Mouse (Mus musculus): ENCODE results near the gene Daxx. TPM values are rescaled to one million over a fixed set of nuclear protein-coding genes. Genes with fewer than 3 reads are reported as not detected.

The Daxx gene
- polyA plus RNA-seq, 1 experiment, result 19.3 TPM

GRCm38 (mm10) chr17:33920282-33921097, 11.3 kb downstream of the Daxx start:
- Histone ChIP-seq H3K36me3 (ENCODE audit: control insufficient read depth, insufficient read depth) (peaks cover 20% of the 10 kb centered on the region), H3ac (ENCODE audit: control insufficient read depth, insufficient read length, low read depth) (peak overlapping the region; percentile 68), H3K27me3 (ENCODE audit: control insufficient read depth, insufficient read depth, insufficient read length) (no peaks in the 10 kb centered on the region), H3K79me2 (ENCODE audit: control insufficient read depth, insufficient read depth) (peaks cover 39% of the 10 kb centered on the region), H3K4me3 (ENCODE audit: insufficient read depth, poor library complexity, severe bottlenecking) (peak overlapping the region; percentile 93), H3K79me3 (ENCODE audit: low read depth) (peaks cover 3% of the 10 kb centered on the region)
- TF ChIP-seq CTCF (IDR thresholded peaks at IDR 0.05; ENCODE audit: control insufficient read depth, insufficient read depth, insufficient read length) (peak; percentile 94), FOSL1 (IDR thresholded peaks at IDR 0.05; ENCODE audit: insufficient read depth, low read length, poor library complexity, severe bottlenecking) (no peak), MAX (IDR thresholded peaks at IDR 0.05) (no peak), CEBPB (IDR thresholded peaks at IDR 0.05; ENCODE audit: low read depth) (no peak), MYOD1 (IDR thresholded peaks at IDR 0.05; ENCODE audit: control insufficient read depth, insufficient read length, low read depth) (peak; percentile 47), USF1 (IDR thresholded peaks at IDR 0.05; ENCODE audit: low read depth) (no peak), MYOG (IDR thresholded peaks at IDR 0.05; ENCODE audit: control insufficient read depth, extremely low read depth, insufficient read length) (no peak)

DNA sequence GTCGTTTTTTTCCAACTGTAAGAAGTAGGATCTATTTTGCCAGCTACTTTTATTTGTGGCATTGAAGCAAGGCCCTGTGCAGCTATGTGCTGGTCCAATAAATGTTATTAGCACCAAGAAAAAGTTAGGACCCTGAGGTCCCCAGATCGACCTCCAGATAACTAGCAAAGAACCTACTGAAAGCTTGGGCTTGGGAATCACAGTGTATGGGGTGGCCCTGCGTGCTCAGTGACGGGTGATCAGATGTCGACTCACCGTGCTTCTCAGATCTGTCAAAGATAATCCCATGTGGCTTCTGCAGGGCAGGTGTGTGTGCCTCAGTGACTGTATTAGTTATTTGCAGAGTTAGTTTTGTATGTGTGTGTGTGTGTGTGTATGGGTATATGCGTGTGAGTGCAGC, 12.1 kb downstream of the Daxx start:
- Histone ChIP-seq H3K36me3 (ENCODE audit: control insufficient read depth, insufficient read depth) (peaks cover 23% of the 10 kb centered on the region), H3K79me2 (ENCODE audit: control insufficient read depth, insufficient read depth) (peaks cover 37% of the 10 kb centered on the region), H3K79me3 (ENCODE audit: low read depth) (peaks cover 3% of the 10 kb centered on the region), H3K27me3 (ENCODE audit: control insufficient read depth, insufficient read depth, insufficient read length) (no peaks in the 10 kb centered on the region), H3K4me3 (ENCODE audit: insufficient read depth, poor library complexity, severe bottlenecking) (no peak overlapping the region), H3ac (ENCODE audit: control insufficient read depth, insufficient read length, low read depth) (no peak overlapping the region)
- TF ChIP-seq FOSL1 (IDR thresholded peaks at IDR 0.05; ENCODE audit: insufficient read depth, low read length, poor library complexity, severe bottlenecking) (no peak), USF1 (IDR thresholded peaks at IDR 0.05; ENCODE audit: low read depth) (no peak), MYOD1 (IDR thresholded peaks at IDR 0.05; ENCODE audit: control insufficient read depth, insufficient read length, low read depth) (no peak), CTCF (IDR thresholded peaks at IDR 0.05; ENCODE audit: control insufficient read depth, insufficient read depth, insufficient read length) (no peak), MYOG (IDR thresholded peaks at IDR 0.05; ENCODE audit: control insufficient read depth, extremely low read depth, insufficient read length) (no peak), MAX (IDR thresholded peaks at IDR 0.05) (no peak)

GRCm38 (mm10) chr17:33924577-33925283, 15.5 kb downstream of the Daxx start:
- TF ChIP-seq USF1 (IDR thresholded peaks at IDR 0.05; ENCODE audit: low read depth) (no peak), CTCF (IDR thresholded peaks at IDR 0.05; ENCODE audit: control insufficient read depth, insufficient read depth, insufficient read length) (peak; percentile 31), MYOG (IDR thresholded peaks at IDR 0.05; ENCODE audit: control insufficient read depth, extremely low read depth, insufficient read length) (no peak)
- Histone ChIP-seq H3K36me3 (ENCODE audit: control insufficient read depth, insufficient read depth) (peaks cover 21% of the 10 kb centered on the region), H3ac (ENCODE audit: control insufficient read depth, insufficient read length, low read depth) (no peak overlapping the region), H3K79me3 (ENCODE audit: low read depth) (peaks cover 5% of the 10 kb centered on the region), H3K4me3 (ENCODE audit: insufficient read depth, poor library complexity, severe bottlenecking) (no peak overlapping the region), H3K27me3 (ENCODE audit: control insufficient read depth, insufficient read depth, insufficient read length) (no peaks in the 10 kb centered on the region), H3K79me2 (ENCODE audit: control insufficient read depth, insufficient read depth) (peaks cover 37% of the 10 kb centered on the region)

DNA sequence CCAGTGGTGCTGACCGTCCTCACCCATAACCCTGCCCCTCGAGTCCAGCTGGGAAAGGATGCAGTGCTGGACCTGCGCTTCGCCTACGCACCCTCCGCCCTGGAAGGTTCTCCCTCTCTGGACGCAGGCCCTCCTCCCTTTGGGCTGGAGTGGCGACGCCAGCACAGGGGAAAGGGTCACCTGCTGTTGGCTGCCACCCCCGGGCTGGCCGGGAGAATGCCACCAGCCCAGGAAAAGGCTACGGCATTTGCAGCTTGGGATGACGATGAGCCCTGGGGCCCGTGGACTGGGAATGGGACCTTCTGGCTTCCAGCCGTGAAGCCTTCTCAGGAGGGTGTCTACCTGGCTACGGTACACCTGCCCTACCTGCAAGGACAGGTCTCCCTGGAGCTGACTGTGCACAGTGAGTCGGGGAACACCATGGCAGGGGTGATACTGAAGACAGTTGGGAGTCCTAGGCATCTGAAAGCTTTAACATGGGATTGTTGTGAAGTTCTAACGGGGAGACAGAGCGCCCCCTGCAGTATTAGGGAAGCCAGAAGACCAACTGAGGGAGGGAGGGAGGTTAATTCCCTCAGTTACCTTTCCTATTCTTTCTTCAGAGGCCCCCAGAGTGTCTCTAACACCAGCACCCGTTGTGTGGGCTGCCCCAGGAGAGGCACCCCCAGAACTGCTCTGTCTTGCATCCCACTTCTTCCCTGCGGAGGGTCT, 16.3 kb downstream of the Daxx start:
- Histone ChIP-seq H3K4me3 (ENCODE audit: insufficient read depth, poor library complexity, severe bottlenecking) (no peak overlapping the region), H3K27me3 (ENCODE audit: control insufficient read depth, insufficient read depth, insufficient read length) (no peaks in the 10 kb centered on the region)

GRCm38 (mm10) chr17:33926207-33926932, 17.2 kb downstream of the Daxx start:
- H3ac ChIP-seq (ENCODE audit: control insufficient read depth, insufficient read length, low read depth), result no peak overlapping the region
- H3K36me3 ChIP-seq (ENCODE audit: control insufficient read depth, insufficient read depth), result peaks cover 21% of the 10 kb centered on the region
- TF ChIP-seq FOSL1 (IDR thresholded peaks at IDR 0.05; ENCODE audit: insufficient read depth, low read length, poor library complexity, severe bottlenecking), result no peak
- no peak for TF ChIP-seq USF1 (IDR thresholded peaks at IDR 0.05; ENCODE audit: low read depth)
- TF ChIP-seq MYOG (IDR thresholded peaks at IDR 0.05; ENCODE audit: control insufficient read depth, extremely low read depth, insufficient read length), result no peak
- no peak for TF ChIP-seq MYOD1 (IDR thresholded peaks at IDR 0.05; ENCODE audit: control insufficient read depth, insufficient read length, low read depth)
- TF ChIP-seq CEBPB (IDR thresholded peaks at IDR 0.05; ENCODE audit: low read depth), result no peak
- TF ChIP-seq CTCF (IDR thresholded peaks at IDR 0.05; ENCODE audit: control insufficient read depth, insufficient read depth, insufficient read length), result no peak
- no peak for TF ChIP-seq MAX (IDR thresholded peaks at IDR 0.05)
- no peak overlapping the region for H3K4me3 ChIP-seq (ENCODE audit: insufficient read depth, poor library complexity, severe bottlenecking)
- H3K79me2 ChIP-seq (ENCODE audit: control insufficient read depth, insufficient read depth), result peaks cover 42% of the 10 kb centered on the region
- peaks cover 5% of the 10 kb centered on the region for H3K79me3 ChIP-seq (ENCODE audit: low read depth)
- H3K27me3 ChIP-seq (ENCODE audit: control insufficient read depth, insufficient read depth, insufficient read length), result no peaks in the 10 kb centered on the region

More for the DNA sequence above, 16.3 kb downstream of the Daxx start:
- Histone ChIP-seq H3K79me3 (ENCODE audit: low read depth) (peaks cover 5% of the 10 kb centered on the region), H3K36me3 (ENCODE audit: control insufficient read depth, insufficient read depth) (peaks cover 21% of the 10 kb centered on the region), H3ac (ENCODE audit: control insufficient read depth, insufficient read length, low read depth) (no peak overlapping the region), H3K79me2 (ENCODE audit: control insufficient read depth, insufficient read depth) (peaks cover 42% of the 10 kb centered on the region)
- TF ChIP-seq MAX (IDR thresholded peaks at IDR 0.05) (no peak), CEBPB (IDR thresholded peaks at IDR 0.05; ENCODE audit: low read depth) (no peak), USF1 (IDR thresholded peaks at IDR 0.05; ENCODE audit: low read depth) (no peak), FOSL1 (IDR thresholded peaks at IDR 0.05; ENCODE audit: insufficient read depth, low read length, poor library complexity, severe bottlenecking) (no peak), MYOD1 (IDR thresholded peaks at IDR 0.05; ENCODE audit: control insufficient read depth, insufficient read length, low read depth) (no peak), CTCF (IDR thresholded peaks at IDR 0.05; ENCODE audit: control insufficient read depth, insufficient read depth, insufficient read length) (no peak)
